Mouse (Mus musculus) spleen, adult 2 months (tissue): ENCODE results near the gene AW011738. TPM values are rescaled to one million over a fixed set of nuclear protein-coding genes. Genes with fewer than 3 reads are reported as not detected.

ENCODE experiments used
- DNase-seq, 2 experiments: peaks; one replicate each; pipeline versions ENCODE4 v3.0.0 to v3.0.0-alpha.2; 2012 to 2021; ENCODE audit warnings: low spot score in 2 of 2, low read depth in 1 of 2
- H3K27ac ChIP-seq: fragments of 200-500 bp; 2 replicates; pipeline ENCODE4 v1.5.1; 2012; ENCODE audit warnings: low read length, inconsistent platforms; ENCODE audit not compliant: insufficient read depth
- H3K27me3 ChIP-seq: fragments of 200-500 bp; 2 replicates; pipeline ENCODE4 v1.6.1; 2012; ENCODE audit warnings: mild to moderate bottlenecking, moderate library complexity, low read length, inconsistent platforms; ENCODE audit not compliant: control insufficient read depth, insufficient read depth
- H3K36me3 ChIP-seq: fragments of 200-500 bp; 2 replicates; pipeline ENCODE4 v1.6.1; 2012; ENCODE audit warnings: mild to moderate bottlenecking, low read length, inconsistent platforms; ENCODE audit not compliant: control insufficient read depth, insufficient read depth
- H3K4me1 ChIP-seq: fragments of 200-500 bp; 2 replicates; pipeline ENCODE4 v1.6.1; 2011; ENCODE audit warnings: inconsistent platforms; ENCODE audit not compliant: control insufficient read depth, insufficient read depth, insufficient read length
- H3K4me3 ChIP-seq: fragments of 200-500 bp; 2 replicates; pipeline ENCODE4 v1.5.1; 2011; ENCODE audit warnings: mild to moderate bottlenecking, inconsistent platforms; ENCODE audit not compliant: insufficient read depth, insufficient read length; ENCODE audit errors: extremely low read depth
- CTCF ChIP-seq: fragments of 200-500 bp; IDR thresholded peaks from 2 replicates; pipeline ENCODE4 v1.5.1; 2011; ENCODE audit warnings: mild to moderate bottlenecking, inconsistent platforms; ENCODE audit not compliant: insufficient read depth, insufficient read length, insufficient replicate concordance; ENCODE audit errors: extremely low read depth
- POLR2A ChIP-seq: fragments of 200-500 bp; IDR thresholded peaks from 2 replicates; pipeline ENCODE4 v1.6.1; 2011; ENCODE audit warnings: low read depth, low read length, inconsistent platforms
- WGBS: fragments of 180-500 bp; shearing (Covaris S2); methylation state at CpG from one replicate; pipeline ENCODE4 v1.1.7; 2018; 5-methylcytosine and 5-hydroxymethylcytosine counted together
- polyA plus RNA-seq: library from polyadenylated mRNA; depleted of rRNA; stranded (reverse); fragments of >200 nt; gene quantifications from 2 replicates; pipeline ENCODE4 v1.2.3, GENCODE M21; 2012

Gene AW011738
- polyA plus RNA-seq, 1 experiment, result 10.6 TPM

GRCm38 (mm10) chr4:156197829-156198205 is 5.3 kb upstream of the AW011738 start:
- peak overlapping the region; percentile 78; the same call in 1 of the 2 replicates for H3K27ac ChIP-seq
- peak; percentile 30 to 65 for DNase-seq
- peaks cover 12% of the 10 kb centered on the region for H3K4me1 ChIP-seq
- TF ChIP-seq CTCF (no peak), POLR2A (no peak)
- WGBS, result under 1% methylated on average over 26 of the region's 26 CpGs
- peaks cover 6% of the 10 kb centered on the region for H3K27me3 ChIP-seq
- peak overlapping the region; percentile 76 for H3K4me3 ChIP-seq
- no peaks in the 10 kb centered on the region for H3K36me3 ChIP-seq

DNA sequence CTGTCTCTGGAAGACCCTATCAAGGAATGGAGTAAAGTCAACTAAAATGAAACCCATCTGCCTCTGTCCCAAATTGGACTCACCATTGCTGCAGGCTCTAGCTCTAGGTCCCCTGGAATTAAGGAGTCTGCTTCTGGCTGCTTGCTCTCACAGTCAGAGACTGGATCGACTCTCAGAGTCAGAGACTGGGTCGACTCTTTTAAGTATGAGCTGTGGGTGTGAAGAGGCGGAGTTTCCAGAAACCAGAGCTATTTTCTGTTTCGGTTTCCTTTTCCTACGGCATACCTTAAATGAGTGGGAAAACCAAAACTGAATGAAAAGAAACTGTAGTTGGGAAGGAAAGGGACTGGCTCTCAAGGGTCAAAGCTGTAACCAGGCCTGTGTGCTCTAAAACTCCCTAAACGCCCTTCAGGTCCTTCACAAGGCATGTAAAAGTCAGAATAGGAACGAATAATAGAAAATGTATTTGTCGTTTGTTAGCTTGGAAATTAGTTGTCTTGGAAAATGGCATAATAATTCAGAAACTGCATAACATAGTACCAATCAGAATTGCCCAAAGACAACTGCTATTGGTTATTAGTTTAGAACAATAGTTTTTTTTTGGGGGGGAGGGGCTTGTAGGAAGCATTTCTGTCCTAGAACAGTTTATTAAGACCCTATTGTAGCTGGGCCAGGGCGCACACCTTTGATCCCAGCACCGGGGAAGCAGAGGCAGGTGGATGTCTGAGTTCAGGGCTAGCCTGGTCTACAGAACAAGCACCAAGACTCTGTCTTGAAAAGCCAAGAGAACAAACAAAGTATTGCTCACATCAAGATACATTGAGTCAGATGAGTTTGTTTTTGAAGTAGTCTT is 2.3 kb upstream of the AW011738 start, which contains the start of gene Isg15:
Gene Isg15, minus strand, starts transcription at position 196 of the 853 bp plus-strand sequence.
- TF ChIP-seq CTCF (no peak), POLR2A (peak; percentile 25; the same call in 1 of the 2 replicates)
- Histone ChIP-seq H3K36me3 (no peaks in the 10 kb centered on the region), H3K27me3 (peaks cover 6% of the 10 kb centered on the region), H3K27ac (peak within 1 kb of the TSS; percentile 69), H3K4me3 (peak within 1 kb of the TSS; percentile 66), H3K4me1 (peaks cover 12% of the 10 kb centered on the region)
- peak in 1 of 2 experiments; percentile 52 for DNase-seq
- 21% methylated on average over 10 of the region's 10 CpGs for WGBS

GRCm38 (mm10) chr4:156202462-156202893 is 626 bp upstream of the AW011738 start:
- peak overlapping the region; percentile 36 for H3K4me3 ChIP-seq

DNA sequence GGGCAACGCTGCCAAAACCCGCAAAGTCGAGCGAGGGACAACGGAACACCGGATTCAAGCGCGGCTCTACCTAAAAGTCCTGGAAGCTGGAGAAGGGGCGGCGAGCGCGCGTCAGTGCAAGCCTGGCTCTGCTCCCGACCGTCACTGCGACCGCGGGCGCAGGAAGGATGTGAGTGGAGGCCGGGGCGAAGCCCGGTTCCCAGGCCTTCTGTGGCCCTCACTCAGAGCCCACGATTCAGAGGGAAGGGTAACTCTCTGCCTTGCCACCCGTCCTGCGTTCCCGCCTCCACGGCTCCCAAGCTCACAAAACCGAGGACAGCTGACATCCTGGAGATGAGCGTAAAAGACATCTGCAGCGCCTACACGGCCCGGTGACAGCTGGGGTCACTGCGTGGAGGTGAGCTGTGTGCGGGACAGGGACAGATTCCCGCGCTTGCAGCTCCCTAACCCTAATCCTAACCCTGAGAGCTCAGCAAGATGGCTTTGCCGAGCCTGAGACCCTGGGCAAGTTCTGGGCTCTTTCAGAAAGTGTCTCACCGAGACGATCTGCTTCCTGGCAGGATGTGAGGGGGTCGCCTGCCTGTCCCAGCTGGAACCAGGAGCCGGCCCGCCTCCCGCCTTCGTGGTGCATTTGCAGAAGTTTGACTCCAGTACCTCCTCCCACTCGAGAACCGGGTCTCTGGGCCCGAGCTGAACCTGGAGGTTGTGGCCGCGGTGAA is 468 bp downstream of the AW011738 start:
- peaks cover 5% of the 10 kb centered on the region; the same call in 1 of the 2 replicates for H3K4me1 ChIP-seq
- peak overlapping the region; percentile 79 for H3K4me3 ChIP-seq
- TF ChIP-seq CTCF (no peak), POLR2A (no peak)
- no peak for DNase-seq
- H3K27me3 ChIP-seq, result no peaks in the 10 kb centered on the region
- H3K36me3 ChIP-seq, result no peaks in the 10 kb centered on the region
- peak overlapping the region; percentile 88 for H3K27ac ChIP-seq
- under 1% methylated on average over 48 of the region's 49 CpGs for WGBS

More at GRCm38 (mm10) chr4:156202462-156202893, 626 bp upstream of the AW011738 start:
- Histone ChIP-seq H3K36me3 (no peaks in the 10 kb centered on the region), H3K4me1 (peaks cover 5% of the 10 kb centered on the region), H3K27ac (peak overlapping the region; percentile 67), H3K27me3 (no peaks in the 10 kb centered on the region)
- TF ChIP-seq CTCF (no peak), POLR2A (no peak)
- no peak for DNase-seq
- WGBS, result 61% methylated on average over 12 of the region's 12 CpGs

DNA sequence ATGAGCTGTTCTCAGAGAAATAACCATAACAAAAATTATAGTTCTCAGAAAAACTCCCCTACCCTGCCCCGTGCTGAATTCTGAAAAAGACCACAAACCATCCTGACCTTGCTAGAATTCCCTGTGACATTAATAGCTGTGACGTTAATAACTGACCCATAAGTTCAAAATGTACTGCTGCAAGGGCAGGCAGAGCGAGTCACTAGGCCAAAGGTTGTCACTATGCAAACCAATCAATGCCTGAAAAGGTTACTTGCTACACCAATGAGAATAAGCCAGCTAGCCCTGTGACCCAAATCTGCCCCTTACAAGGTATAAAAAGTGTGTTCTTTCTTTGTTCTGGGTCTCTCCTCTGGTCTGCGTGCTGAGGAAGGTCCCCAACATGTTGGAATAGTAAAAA is 5.8 kb downstream of the AW011738 start:
- H3K4me1 ChIP-seq, result no peaks in the 10 kb centered on the region; the same call in 1 of the 2 replicates
- 92% methylated on average over 4 of the region's 4 CpGs for WGBS
- H3K27ac ChIP-seq, result no peak overlapping the region
- no peaks in the 10 kb centered on the region for H3K27me3 ChIP-seq
- TF ChIP-seq POLR2A (no peak), CTCF (no peak)
- no peak for DNase-seq
- H3K4me3 ChIP-seq, result no peak overlapping the region
- no peaks in the 10 kb centered on the region for H3K36me3 ChIP-seq

GRCm38 (mm10) chr4:156209963-156210635 is 7.0 kb downstream of the AW011738 start:
- no peak for DNase-seq
- no peak overlapping the region for H3K4me3 ChIP-seq

More at GRCm38 (mm10) chr4:156209963-156210635, 7.0 kb downstream of the AW011738 start:
- no peaks in the 10 kb centered on the region; the same call in 1 of the 2 replicates for H3K4me1 ChIP-seq
- TF ChIP-seq POLR2A (no peak), CTCF (no peak)
- no peak overlapping the region for H3K27ac ChIP-seq
- no peaks in the 10 kb centered on the region for H3K27me3 ChIP-seq
- no peaks in the 10 kb centered on the region for H3K36me3 ChIP-seq
- WGBS, result 61% methylated on average over 13 of the region's 13 CpGs
